Mouse (Mus musculus): ENCODE data around the gene Nod2. TPM values are rescaled to one million over a fixed set of nuclear protein-coding genes. Genes with fewer than 3 reads are reported as not detected.

The Nod2 gene
- total RNA-seq, 4 experiments from 2014 or later = 1.0 to 2.1 (median 1.4) TPM

Other genes with a start within 250 kb of the Nod2 start
- 10 to 100 TPM; 38.0 to 56.5 (median 46.5) TPM for gene Nkd1, start 126.0 kb upstream of the Nod2 start, total RNA-seq (2022)
- gene Snx20, start 11.2 kb upstream of the Nod2 start, total RNA-seq (2022) = 1 to 10 TPM; 1.2 to 3.0 (median 2.4) TPM
- gene Cyld, start 49.7 kb downstream of the Nod2 start, total RNA-seq (2022) = 10 to 100 TPM; 60.8 to 90.1 (median 80.9) TPM

All from adrenal gland, adult 8-10 months (tissue).